Mouse (Mus musculus) forebrain, postnatal 0 days (tissue): ENCODE measurements at regions not wholly inside any gene's neighbourhood (a gene's known extent, or its start where the extent isn't known, plus 50 kb on each side); places are given as distances from the start of the nearest gene placed in this dataset.

Experiments
- ATAC-seq: fragments of 200-750 bp; cut with Nextera tagmentation; 2 replicates; pipeline ENCODE4 v1.8.0; 2017; ENCODE audit warnings: mild to moderate bottlenecking, moderate library complexity
- DNase-seq: peaks from one replicate; pipeline ENCODE4 v3.0.0-alpha.2; 2015
- H3K27ac ChIP-seq: fragments of 300-500 bp; sonication (generic); 2 replicates; pipeline ENCODE4 v1.5.1; 2014; ENCODE audit warnings: low read depth, mild to moderate bottlenecking, antibody characterized with exemption, low read length, moderate library complexity, mixed read lengths
- H3K27me3 ChIP-seq: fragments of 300-500 bp; sonication (generic); 2 replicates; pipeline ENCODE4 v1.6.1; 2014; ENCODE audit warnings: mild to moderate bottlenecking, low read length, mixed read lengths; ENCODE audit not compliant: insufficient read depth
- H3K36me3 ChIP-seq: fragments of 300-500 bp; sonication (generic); 2 replicates; pipeline ENCODE4 v1.6.1; 2014; ENCODE audit warnings: mild to moderate bottlenecking, moderate library complexity; ENCODE audit not compliant: insufficient read depth
- H3K4me1 ChIP-seq: fragments of 300-500 bp; sonication (generic); 2 replicates; pipeline ENCODE4 v1.6.1; 2014; ENCODE audit warnings: antibody characterized with exemption; ENCODE audit not compliant: insufficient read depth
- H3K4me2 ChIP-seq: fragments of 300-500 bp; sonication (generic); 2 replicates; pipeline ENCODE4 v1.6.1; 2014; ENCODE audit warnings: low read depth, mild to moderate bottlenecking, moderate library complexity
- H3K4me3 ChIP-seq: fragments of 300-500 bp; sonication (generic); 2 replicates; pipeline ENCODE4 v1.5.1; 2014; ENCODE audit warnings: low read depth, low read length, mixed read lengths
- H3K9ac ChIP-seq: fragments of 300-500 bp; sonication (generic); 2 replicates; pipeline ENCODE4 v1.6.1; 2014; ENCODE audit warnings: mild to moderate bottlenecking
- H3K9me3 ChIP-seq: fragments of 300-500 bp; sonication (generic); 2 replicates; pipeline ENCODE4 v1.6.1; 2016; ENCODE audit warnings: low read length
- CTCF ChIP-seq: sonication (generic); IDR thresholded peaks from 2 replicates; pipeline ENCODE4 v1.5.1; 2016; ENCODE audit warnings: antibody characterized with exemption, control low read depth, low read depth
- WGBS: fragments of 180-500 bp; shearing (Covaris S2); extraction: QIAGEN DNeasy Blood & Tissue Kit; methylation state at CpG from one replicate; pipeline ENCODE4 v1.1.7; 2014; 5-methylcytosine and 5-hydroxymethylcytosine counted together

- WGBS = 88% methylated on average over 2 of the region's 2 CpGs
- Histone ChIP-seq H3K9ac (no peak overlapping the region), H3K27ac (no peak overlapping the region), H3K4me2 (no peak overlapping the region), H3K4me1 (no peaks in the 10 kb centered on the region), H3K27me3 (no peaks in the 10 kb centered on the region), H3K9me3 (no peaks in the 10 kb centered on the region), H3K36me3 (no peaks in the 10 kb centered on the region), H3K4me3 (no peak overlapping the region)
- ATAC-seq (no peak), DNase-seq (no peak)
- TF ChIP-seq CTCF = no peak
Observed at GRCm38 (mm10) chr16:93225196-93225595, 378.7 kb downstream of the Setd4 start.

- ATAC-seq (no peak), DNase-seq (no peak)
- H3K36me3 ChIP-seq = no peaks in the 10 kb centered on the region
- H3K27me3 ChIP-seq = no peaks in the 10 kb centered on the region
- H3K4me3 ChIP-seq = no peak overlapping the region
- 88% methylated on average over 9 of the region's 9 CpGs for WGBS
- no peaks in the 10 kb centered on the region for H3K9me3 ChIP-seq
- TF ChIP-seq CTCF = no peak
- no peak overlapping the region for H3K9ac ChIP-seq
- H3K4me1 ChIP-seq = no peaks in the 10 kb centered on the region
- no peak overlapping the region for H3K27ac ChIP-seq
- H3K4me2 ChIP-seq = no peak overlapping the region
Observed at GRCm38 (mm10) chr16:93219731-93220130, 384.1 kb downstream of the Setd4 start.

GRCm38 (mm10) chr16:93218402-93218801, 385.5 kb downstream of the Setd4 start:
- H3K36me3 ChIP-seq = no peaks in the 10 kb centered on the region
- 69% methylated on average over 10 of the region's 10 CpGs for WGBS
- no peak for ATAC-seq
- no peak overlapping the region for H3K4me3 ChIP-seq
- no peak overlapping the region for H3K4me2 ChIP-seq
- no peaks in the 10 kb centered on the region for H3K9me3 ChIP-seq
- H3K27me3 ChIP-seq = no peaks in the 10 kb centered on the region
- no peak for DNase-seq
- H3K9ac ChIP-seq = no peak overlapping the region
- TF ChIP-seq CTCF = no peak
- H3K4me1 ChIP-seq = no peaks in the 10 kb centered on the region
- no peak overlapping the region for H3K27ac ChIP-seq

GRCm38 (mm10) chr16:93217600-93218226, 386.1 kb downstream of the Setd4 start:
- 30% methylated on average over 12 of the region's 12 CpGs for WGBS
- no peak overlapping the region for H3K4me2 ChIP-seq
- no peak for DNase-seq

GRCm38 (mm10) chr16:93215630-93216029, 388.2 kb downstream of the Setd4 start:
- WGBS = 88% methylated on average over 4 of the region's 4 CpGs
- Histone ChIP-seq H3K4me1 (no peaks in the 10 kb centered on the region), H3K36me3 (no peaks in the 10 kb centered on the region), H3K27ac (no peak overlapping the region), H3K4me3 (no peak overlapping the region), H3K9ac (no peak overlapping the region), H3K4me2 (no peak overlapping the region), H3K27me3 (no peaks in the 10 kb centered on the region), H3K9me3 (no peaks in the 10 kb centered on the region)
- no peak for ATAC-seq
- no peak for DNase-seq
- no peak for TF ChIP-seq CTCF

More at GRCm38 (mm10) chr16:93217600-93218226, 386.1 kb downstream of the Setd4 start:
- H3K27ac ChIP-seq = no peak overlapping the region
- no peaks in the 10 kb centered on the region for H3K4me1 ChIP-seq
- H3K9ac ChIP-seq = no peak overlapping the region
- no peaks in the 10 kb centered on the region for H3K27me3 ChIP-seq
- H3K4me3 ChIP-seq = no peak overlapping the region
- H3K9me3 ChIP-seq = no peaks in the 10 kb centered on the region
- no peaks in the 10 kb centered on the region for H3K36me3 ChIP-seq
- ATAC-seq = no peak
- no peak for TF ChIP-seq CTCF

GRCm38 (mm10) chr16:93213618-93214017, 387.7 kb upstream of the Runx1 start:
- no peak for TF ChIP-seq CTCF
- Histone ChIP-seq H3K9me3 (no peaks in the 10 kb centered on the region), H3K27me3 (no peaks in the 10 kb centered on the region), H3K4me1 (no peaks in the 10 kb centered on the region), H3K27ac (no peak overlapping the region), H3K36me3 (no peaks in the 10 kb centered on the region), H3K4me3 (no peak overlapping the region), H3K9ac (no peak overlapping the region), H3K4me2 (no peak overlapping the region)
- DNase-seq (no peak), ATAC-seq (no peak)
- 95% methylated on average over 6 of the region's 6 CpGs for WGBS

- no peaks in the 10 kb centered on the region for H3K4me1 ChIP-seq
- no peak overlapping the region for H3K9ac ChIP-seq
- H3K4me3 ChIP-seq = no peak overlapping the region
- TF ChIP-seq CTCF = no peak
- 86% methylated on average over 3 of the region's 3 CpGs for WGBS
- H3K36me3 ChIP-seq = no peaks in the 10 kb centered on the region
- H3K27me3 ChIP-seq = no peaks in the 10 kb centered on the region
- H3K27ac ChIP-seq = no peak overlapping the region
- no peak overlapping the region for H3K4me2 ChIP-seq
- DNase-seq (no peak), ATAC-seq (no peak)
- no peaks in the 10 kb centered on the region for H3K9me3 ChIP-seq
Observed at GRCm38 (mm10) chr16:93207675-93208074, 381.7 kb upstream of the Runx1 start.
